Mouse (Mus musculus) ovary, adult 10 weeks (tissue): Measurements from ENCODE around the gene Vmn2r28. TPM values are rescaled to one million over a fixed set of nuclear protein-coding genes. Genes with fewer than 3 reads are reported as not detected.

Source experiments
- polyA plus RNA-seq: library from polyadenylated mRNA; stranded (reverse); fragments of 350-450 nt; fragmentation: Illumina TruSeq; extraction: RNeasy Lipid Tissue Mini Kit (QIAGEN cat#74804); gene quantifications from one replicate; pipeline ENCODE4 v1.2.3, GENCODE M21; 2014

Gene Vmn2r28
- not detected for polyA plus RNA-seq

DNA sequence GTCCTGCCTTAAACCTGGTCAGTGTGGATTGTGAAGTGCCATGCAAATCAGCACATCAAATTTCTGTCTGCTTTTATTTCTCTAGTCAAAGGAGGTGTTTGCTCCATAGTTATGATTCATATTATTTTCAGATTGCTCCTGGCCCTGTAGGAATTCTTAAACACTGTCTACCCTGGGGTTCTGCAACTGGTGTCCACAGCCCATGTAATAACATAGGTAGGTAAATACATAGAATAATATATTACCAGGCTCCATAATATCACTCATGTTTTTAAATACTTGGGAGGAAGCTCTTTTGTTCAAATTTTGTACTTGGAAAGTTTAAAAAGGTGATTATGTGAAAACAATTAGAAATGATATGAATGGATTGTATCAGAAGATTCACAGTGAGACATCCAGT lies at the start of gene Vmn2r28:
Gene Vmn2r28 (minus strand): TSS at position 101 of the 400 bp plus-strand sequence.

DNA sequence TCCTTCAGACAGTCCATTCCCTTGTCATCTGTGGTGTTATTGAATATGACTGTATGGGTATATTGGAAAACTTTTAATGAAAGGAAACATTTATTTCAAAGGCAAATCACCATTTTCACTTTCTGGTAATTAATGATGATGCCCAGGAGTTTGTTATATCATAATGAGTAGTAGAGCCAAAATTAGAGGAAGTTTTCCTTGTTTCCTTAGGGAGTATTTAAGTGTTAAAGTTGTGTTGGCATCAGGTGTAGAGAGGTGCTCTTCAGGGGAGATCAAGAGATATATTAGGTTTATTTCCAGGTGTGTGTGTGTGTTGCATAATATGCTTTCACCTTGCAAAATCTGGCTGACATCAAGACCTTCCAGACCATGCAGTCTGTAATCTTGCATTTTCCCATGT lies 37.1 kb downstream of the Vmn2r28 start, which contains the start of gene Vmn1r59:
Gene Vmn1r59 (minus strand): TSS at position 101 of the 400 bp plus-strand sequence.

Other genes with a start within 250 kb of the Vmn2r28 start
- 5.7 TPM for gene Gm5065, start 143.4 kb downstream of the Vmn2r28 start, polyA plus RNA-seq
- gene Nlrp2, start 142.9 kb downstream of the Vmn2r28 start, polyA plus RNA-seq, result 12.0 TPM
- gene Vmn1r58, start 80.6 kb downstream of the Vmn2r28 start, polyA plus RNA-seq, result not detected
- gene Vmn1r59, start 37.2 kb downstream of the Vmn2r28 start, polyA plus RNA-seq, result not detected
- not detected for gene Vmn1r60, start 53.4 kb upstream of the Vmn2r28 start, polyA plus RNA-seq
- gene Vmn1r61, start 119.3 kb upstream of the Vmn2r28 start, polyA plus RNA-seq, result not detected
- gene Vmn1r62, start 179.7 kb upstream of the Vmn2r28 start, polyA plus RNA-seq, result not detected